Mouse (Mus musculus) testis, postnatal 14 days (tissue): ENCODE results near the gene Mamstr.

Experiments used
- DNase-seq: peaks from one replicate; pipeline ENCODE4 v3.0.0; 2021; ENCODE audit warnings: low spot score

The Mamstr gene

DNA sequence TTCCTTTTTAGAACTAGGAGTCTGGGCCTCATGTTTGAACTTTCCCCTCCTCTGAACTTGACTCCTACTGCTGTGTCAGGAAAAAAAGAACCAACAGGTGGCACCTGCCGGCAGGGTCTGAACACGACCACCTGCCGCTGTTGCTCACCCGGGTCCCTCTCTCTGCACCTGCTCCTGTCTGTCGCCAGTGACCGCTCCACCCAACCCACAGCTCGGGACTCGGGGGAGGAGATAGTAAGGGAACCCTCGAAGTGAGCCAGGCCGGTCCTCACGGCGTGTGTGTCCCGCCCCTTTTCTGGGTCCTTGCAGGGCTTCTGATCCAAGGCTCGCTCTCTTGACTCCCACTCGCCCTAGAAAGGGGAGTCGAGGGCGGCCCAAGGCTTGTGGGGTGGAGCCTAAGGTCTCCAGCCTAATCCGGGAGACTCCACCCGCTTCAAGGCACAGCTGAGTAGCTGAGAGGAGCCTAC lies at the start of gene Mamstr:
TSS of gene Mamstr (plus strand) at position 417 of the 467 bp plus-strand sequence.
- DNase-seq = peak; percentile 56

DNA sequence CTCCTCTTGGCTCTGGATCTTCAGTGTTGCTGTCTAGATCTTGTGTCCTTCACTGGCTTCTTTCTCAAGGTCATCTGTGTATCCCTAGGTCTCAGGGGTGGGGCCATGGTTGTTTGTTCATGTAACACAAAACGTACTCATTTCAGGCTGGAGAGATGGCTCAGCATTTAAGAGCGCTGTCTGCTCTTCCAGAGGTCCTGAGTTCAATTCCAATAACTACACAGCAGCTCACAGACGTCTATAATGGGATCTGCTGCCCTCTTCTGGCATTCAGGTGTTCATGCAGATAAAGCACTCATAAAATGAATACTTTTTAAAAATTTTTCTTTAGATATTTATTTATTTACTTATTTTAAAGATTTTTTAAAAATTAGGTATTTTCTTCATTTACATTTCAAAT lies 48.9 kb upstream of the Mamstr start:
- no peak for DNase-seq

DNA sequence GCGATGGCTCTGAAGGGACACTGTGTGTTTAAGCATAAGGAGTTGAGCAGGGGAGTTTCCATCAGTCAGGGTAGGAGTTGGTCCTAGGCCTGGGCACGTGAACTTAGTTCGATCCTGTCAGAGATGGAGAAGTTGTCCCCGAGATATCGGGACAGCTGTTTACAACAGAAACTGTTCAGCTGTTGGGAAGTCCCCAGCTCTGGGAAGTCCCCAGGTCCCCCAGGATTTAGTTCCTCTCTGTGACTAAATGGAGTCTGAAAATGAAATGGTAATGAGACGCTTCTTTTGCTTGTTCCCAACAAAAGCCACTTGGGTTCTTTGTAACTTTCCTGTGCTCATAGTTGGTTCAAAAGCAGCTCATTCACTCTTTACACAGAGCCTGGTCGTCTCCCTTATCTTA lies 47.9 kb upstream of the Mamstr start:
- no peak for DNase-seq

DNA sequence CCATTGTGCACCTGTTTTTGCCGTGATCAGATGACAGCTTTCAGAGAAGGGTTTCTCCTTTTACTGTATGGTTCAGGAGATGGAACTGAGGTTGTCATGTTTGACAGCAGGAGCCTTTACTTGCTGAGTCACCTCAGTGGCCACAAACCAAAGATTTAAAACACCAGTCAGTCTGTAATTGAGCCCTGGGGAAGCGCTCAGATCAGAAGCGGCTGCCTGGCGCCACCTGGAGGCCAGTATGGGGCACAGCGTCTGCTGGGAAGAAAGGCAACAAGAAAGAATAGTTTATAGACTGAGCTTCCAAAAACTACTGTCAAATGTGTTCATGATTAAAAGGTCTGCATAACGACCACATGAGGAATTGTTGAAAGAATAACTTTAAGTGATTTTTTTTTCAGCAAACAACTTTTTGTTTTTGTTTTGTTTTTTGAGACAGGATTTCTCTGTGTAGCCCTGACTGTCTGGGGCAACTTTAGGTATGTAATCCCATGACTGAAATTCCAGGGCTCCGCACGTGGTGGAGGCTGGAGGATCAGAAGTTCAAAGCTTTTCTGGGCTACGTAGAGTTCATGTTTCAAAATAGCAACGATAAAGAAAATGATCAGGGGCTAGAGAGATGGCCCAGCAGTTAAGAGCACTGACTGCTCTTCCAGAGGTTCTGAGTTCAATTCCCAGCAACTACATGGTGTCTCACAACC lies 46.5 kb upstream of the Mamstr start:
- peak; percentile 54 for DNase-seq

DNA sequence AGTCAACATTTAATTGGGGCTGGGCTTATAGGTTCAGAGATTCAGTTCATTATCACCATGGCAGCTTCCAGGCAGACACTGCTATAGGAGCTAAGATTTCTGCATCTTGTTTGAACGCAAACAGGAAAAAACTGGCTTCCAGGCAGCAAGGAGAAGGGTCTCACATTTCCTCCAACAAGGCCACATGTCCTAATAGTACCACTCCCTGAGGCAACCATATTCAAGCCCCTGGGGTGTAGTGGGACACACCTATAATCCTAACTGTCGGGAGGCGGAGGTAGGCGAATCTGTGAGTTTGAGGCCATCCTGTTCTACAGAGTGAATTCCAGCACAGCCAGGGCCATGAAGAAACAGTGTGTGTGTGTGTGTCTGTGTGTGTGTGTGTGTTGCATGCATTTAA lies 44.6 kb upstream of the Mamstr start:
- no peak for DNase-seq

DNA sequence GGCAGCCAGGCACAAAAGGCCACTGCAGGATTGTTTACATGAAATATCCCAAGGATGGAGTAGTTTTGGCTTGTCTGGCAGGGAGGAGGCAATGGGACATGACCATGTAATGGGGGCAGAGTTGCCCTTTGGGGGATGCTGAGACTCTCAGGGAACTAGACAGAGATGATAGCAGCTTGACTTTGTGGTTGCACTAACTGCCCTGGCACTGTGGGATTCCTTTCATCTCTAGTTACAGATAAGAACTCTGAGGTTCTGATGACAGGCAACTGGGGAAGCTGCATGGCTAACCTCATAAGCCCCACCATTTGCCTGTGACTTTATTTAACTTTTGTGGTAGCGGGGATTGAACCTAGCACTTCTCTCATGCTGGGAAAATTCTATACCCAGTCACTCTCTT lies 43.7 kb upstream of the Mamstr start:
- DNase-seq = no peak

DNA sequence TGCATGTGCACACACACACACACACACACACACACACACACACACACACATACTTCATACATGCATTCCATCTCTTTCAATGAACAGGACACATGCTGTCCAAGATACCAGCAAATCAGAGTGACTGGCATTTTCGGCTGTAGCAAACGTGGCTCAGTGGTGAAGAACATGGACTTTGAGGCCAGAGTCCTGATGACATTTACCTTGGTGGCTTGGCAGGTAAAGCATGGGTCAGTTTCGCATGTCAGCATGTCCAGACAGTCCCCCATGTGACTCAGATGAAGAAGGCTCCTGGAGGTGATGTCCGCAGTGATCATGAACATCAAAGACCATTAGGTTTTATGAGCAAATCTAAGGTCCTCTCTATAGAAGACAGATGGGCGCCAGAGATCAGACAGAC lies 42.8 kb upstream of the Mamstr start:
- no peak for DNase-seq

DNA sequence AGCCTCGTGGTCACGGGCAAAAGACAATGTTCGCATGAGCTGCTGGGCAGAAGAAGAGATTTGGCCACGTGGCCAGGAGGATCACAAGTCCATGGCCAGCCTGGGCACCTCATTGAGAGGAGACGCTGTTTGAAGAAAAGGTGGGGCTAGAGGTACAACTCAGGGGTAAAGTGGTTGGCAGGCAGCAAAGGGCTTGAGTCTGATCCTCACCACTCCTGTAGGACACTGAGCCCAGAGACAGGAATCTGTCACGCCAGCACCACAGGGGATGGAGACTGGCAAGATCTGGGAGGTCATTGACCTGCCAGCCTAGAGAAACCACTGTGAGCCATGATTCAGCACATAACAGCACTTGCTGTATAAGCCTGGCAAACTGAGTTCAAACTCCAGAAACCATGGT lies 42.2 kb upstream of the Mamstr start:
- DNase-seq = no peak

DNA sequence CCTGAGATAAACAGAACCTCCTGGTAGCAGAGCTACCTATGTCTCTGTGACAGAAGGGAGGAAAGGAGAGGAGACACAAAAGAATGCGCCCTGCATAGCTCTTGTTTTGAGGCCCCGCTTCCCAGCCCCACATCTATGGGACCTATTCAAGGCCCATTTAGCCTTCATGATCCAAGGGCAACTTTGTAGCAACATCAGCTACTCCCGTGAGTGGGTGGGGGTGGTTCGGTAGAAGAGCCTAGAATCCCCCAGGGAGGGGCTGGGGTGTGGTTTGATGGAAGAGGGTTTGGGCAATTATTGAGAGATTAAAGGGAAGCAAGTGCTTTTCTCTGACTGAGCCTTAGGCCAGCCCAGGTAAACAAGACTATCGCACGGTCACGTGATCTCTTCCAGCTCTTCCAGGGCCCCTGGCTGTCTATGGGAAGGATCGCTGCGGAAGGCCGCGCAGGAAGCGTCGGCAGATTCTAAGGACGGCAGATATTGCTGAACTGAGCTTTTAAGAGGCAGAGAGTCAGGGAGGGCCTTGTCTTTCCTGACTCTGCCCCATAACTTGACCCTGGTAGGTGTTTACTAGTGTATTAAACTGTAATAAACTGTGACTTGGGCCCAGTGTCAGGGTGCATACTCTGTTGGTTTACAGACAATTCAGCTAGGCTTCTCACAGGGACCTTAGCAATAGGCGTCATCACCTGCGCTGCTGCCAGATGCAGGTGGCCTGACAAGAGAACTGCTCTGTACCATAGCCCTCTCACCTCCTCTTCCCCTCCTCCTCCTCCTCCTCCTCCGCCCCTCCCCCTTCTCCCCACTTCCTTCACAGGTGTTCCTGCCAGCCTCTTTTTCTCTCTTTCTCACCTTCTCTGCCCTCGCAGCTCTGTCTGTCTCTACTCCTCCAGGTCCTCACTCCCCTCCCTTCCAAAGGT lies 40.6 kb upstream of the Mamstr start:
- DNase-seq = peak; percentile 88

DNA sequence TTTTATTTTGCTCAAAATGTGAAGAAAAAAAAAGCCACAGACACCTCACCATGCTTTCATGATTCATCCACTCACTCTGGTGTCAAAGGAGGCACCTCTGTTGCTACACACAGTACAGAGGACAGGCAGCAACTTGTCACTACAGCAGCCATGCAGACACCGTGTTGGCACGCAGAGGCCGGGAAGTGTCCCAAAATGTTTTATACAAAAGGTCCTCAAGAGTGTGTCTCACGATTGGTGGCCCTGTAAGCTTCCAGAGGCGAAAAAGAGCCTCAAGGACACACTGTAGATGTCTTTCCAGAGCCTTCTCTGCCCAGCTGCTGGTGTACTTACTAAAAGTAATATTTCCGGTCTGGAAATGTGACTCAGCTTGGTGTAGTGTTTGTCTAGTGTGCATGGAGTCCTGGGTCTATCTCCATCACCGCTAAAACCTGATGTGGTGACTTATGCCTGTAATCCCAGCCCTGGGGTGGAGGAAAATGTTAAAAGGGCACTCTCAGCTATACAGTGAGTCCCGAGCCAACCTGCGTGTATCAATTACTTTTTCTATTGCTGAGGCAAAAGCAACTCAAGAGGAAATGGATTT lies 34.0 kb upstream of the Mamstr start:
- DNase-seq = no peak

DNA sequence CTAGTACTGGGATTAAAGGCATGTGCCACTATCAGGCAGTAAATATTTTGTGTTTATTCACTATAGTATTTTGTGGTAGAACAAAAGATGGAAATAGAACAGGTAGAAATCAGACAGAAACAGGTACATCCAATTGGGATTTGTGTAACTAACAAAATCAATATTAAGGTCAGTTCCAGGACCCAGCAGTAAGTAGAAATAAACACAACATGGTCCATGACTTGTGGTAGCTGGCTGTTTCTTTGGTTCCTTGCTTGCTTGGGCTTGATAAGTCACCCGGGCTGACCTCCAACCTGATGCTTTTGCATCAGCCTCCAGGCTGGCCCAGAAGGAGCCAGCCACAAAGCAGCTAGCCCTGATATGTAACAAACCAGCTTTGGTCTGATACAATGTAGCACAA lies 30.3 kb upstream of the Mamstr start:
- DNase-seq = peak; percentile 80

DNA sequence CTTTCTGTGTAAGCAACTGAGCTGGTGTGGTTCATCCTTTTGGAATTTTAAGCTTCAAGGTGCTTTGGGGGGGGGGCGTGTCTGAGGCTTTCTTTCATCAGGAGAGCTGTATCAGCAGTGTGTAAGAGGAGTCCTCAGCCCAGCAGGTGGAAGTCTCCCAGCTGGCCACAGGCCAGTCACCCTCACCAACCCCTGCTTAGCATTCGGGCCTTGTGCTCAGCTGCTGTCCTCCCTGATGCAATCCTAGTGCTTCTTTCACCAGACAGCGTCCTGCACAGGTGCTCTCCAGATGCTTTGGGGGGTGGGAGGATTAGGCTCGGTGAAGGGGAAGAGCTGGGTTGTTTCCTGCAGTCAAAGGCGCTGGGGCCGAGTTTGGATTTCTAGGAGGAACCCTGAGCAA lies 23.5 kb upstream of the Mamstr start:
- no peak for DNase-seq

DNA sequence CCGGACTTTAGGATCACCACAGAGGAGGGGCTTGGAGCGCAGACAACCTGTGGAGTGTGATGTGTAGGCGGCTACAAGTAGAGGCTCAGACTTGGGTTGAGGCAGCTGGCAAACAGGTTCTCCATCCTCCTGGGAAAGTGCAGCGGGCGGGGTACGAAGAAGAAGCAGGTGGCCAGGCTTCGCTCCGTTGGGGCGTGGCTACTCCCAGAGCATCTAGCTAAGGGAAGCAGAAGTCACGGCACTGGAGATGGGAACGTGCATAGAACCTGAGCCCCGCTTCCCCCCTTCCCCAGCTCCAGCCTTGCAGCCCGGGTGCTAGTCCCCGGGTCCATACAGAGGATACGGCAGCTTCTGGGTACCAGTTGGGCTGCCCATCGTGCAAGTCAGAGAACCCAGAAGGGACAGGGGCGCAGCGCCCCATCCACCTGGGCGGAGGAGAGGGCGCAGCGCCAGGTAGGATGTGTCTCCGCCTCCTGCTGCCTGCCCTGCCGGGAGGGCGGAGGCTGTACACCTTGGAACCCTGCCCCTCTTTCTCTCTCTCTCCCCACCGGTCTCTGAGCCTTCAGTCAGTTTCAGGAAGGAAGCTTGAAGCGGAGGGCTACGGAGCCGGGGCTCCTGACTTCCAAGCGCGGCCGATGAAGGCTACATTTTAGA lies 22.6 kb upstream of the Mamstr start, which contains the start of gene Fut1:
TSS of gene Fut1 (plus strand) at position 248 of the 654 bp plus-strand sequence.
- DNase-seq = no peak

DNA sequence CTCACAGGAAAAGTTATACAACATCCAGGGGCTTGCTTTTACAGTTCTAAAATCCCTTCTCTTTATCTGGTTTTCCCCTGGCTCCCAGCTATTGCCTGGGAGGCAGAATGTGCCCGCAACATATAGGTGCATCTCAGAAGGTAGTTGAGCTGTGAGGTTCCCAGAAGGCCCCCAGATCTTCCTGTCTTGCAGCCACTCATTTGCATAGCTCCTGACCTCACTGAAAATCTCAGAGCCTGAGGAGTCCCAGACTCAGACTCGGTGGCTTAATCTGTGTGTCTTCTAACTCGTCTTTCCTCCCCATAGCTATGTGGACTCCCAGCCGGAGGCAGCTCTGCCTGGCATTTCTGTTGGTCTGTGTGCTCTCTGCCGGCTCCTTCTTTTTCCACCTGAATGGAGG lies 21.5 kb upstream of the Mamstr start:
- DNase-seq = no peak

DNA sequence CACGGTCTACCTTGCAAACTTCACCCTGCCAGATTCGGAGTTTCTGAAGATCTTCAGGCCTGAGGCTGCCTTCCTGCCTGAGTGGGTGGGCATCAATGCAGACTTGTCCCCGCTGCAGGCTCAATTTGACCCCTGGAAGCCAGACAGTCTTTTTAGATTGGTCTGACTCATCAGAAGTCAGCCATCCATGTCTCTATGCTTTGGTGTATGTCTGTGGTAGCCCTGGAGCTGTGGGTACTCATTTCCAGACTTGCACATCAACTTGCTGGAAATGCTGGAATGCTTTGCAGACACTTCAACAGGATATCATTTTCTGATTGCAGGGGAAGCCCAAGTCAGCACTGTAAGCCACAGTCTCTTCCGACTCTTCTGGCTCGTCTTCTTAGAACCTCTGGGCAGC lies 20.2 kb upstream of the Mamstr start:
- DNase-seq = no peak

DNA sequence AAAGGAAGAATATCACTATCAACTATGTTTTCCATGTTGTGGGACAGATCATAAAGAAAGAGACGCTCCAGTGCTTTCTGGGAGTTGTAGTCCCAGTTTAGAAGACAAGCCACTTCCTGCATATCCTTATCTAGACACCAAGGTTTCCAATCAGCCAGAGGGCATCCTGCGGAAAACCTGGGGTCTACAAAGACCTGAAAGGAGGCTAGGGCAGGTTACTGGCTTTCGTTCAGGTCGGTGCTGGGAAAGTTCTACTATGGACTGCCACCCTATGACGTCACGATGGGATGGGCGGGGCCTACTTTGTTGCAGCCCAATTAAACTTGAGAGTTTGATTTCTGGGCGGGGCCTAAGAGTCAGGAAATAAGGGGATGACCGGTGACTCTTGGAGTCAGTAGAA lies 18.3 kb upstream of the Mamstr start, which contains the start of gene Izumo1:
TSS of gene Izumo1 (plus strand) at position 369 of the 400 bp plus-strand sequence.
- peak; percentile 74 for DNase-seq

DNA sequence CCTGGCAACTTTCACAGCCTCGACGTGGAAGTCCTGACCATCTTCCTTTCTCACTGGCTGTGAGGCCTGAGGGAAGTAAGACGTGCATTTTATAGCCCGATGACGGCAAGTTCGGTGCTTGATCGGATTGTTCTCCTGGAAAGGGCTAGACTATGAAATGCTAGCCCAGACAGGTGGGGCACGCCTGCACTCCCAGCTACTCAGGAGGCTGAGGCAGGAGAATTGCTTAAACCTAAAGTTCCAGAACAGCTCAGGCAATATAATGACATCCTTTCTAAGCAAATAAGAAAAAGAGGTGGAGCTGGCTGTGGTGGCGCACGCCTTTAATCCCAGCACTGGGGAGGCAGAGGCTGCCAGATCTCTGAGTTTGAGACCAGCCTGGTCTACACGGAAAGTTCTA lies 16.3 kb upstream of the Mamstr start:
- DNase-seq = no peak

DNA sequence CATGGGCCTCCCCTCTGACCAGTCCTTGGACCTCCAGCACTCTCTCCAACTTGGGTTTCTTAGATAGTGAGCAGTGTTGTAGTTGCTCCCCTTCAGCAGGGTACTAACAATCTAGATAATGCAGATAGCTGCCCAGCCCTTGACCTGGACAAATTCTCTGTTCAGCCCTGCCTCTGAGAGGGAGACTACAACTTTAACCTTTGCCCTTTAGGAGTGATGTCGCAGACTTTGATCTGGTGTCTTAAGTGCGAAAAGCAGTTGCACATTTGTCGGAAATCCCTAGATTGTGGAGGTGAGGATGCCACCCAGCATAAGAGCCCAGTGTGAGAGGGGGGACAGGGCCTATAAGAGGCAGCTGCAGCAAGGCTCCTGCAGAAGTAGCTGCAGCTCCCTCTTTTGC lies 15.1 kb upstream of the Mamstr start:
- DNase-seq = no peak

DNA sequence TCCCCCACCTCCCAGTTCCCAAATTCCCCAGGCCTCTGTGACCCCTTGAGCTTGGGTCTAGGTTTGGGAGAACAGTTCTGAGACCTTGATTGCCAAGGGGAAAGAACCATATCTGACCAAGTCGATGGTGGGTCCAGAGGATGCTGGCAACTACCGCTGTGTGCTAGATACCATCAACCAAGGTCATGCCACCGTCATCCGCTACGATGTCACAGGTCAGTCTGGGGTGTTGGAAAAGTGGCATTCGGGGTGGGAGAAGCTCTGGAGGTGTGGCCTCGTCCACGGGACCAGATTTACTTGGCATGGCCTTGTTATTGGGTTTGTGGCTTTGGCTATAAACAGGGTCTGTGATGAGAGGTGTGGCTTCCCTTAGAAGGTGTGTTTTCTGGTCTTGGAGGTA lies 14.3 kb upstream of the Mamstr start:
- DNase-seq = no peak

DNA sequence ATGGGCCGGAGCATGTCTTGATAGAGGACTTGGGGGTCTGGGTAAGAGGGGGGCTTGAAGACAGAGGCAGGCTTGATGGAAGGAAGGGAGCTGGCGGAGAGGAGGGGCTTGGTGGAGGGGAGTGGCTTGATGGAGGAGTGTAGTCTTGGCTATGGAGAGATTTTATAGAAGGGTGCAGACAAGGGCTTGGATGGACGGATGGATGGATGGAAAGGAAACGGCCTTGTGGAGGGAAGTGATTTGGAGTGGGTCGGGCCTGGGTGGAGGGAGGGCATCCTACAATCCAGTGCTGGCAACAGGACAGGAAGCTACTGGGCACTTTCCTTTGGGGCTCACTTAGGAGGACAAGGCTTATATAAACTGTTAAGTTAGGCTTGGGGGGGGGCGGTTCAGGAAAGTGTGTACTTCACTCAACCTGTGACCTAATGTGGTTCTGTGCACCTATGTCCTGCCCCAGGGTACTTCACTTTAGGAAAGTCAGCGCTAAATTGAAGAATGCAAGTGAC lies 13.2 kb upstream of the Mamstr start:
- DNase-seq = no peak

DNA sequence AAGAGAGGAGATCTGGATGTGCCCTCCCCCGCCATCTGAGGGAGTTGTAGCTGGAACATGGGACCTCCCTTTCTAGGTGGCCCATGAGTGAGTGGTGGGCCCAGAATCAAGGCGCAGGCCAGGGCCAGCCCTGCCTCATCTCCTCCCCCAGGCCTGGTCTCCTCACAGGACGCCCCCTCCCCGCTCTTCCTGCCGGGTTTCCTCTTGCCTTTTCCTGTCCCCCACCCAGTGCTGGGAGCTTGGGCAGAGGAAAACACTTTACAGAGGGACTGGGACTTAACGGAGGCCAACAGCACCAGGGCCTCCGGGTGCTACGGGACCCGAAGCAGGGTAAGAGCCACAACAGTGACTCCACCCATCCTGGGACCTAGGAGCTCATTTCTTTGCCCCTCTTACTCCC lies 12.5 kb upstream of the Mamstr start, which contains the start of gene Rasip1:
TSS of gene Rasip1 (plus strand) at position 228 of the 400 bp plus-strand sequence.
- no peak for DNase-seq
